Mouse (Mus musculus): ENCODE measurements at regions not wholly inside any gene's neighbourhood (a gene's known extent, or its start where the extent isn't known, plus 50 kb on each side); places are given as distances from the start of the nearest gene placed in this dataset.
"Not testable (repeated sequence)": the region's sequence is repeated elsewhere in the genome, so short reads cannot be mapped to it uniquely, and the experiment has no call there.

- no peak for DNase-seq (ENCODE audit: low spot score)
Measured at GRCm38 (mm10) chr12:107159126-107159525, 329.3 kb upstream of the 3110018I06Rik start.

DNA sequence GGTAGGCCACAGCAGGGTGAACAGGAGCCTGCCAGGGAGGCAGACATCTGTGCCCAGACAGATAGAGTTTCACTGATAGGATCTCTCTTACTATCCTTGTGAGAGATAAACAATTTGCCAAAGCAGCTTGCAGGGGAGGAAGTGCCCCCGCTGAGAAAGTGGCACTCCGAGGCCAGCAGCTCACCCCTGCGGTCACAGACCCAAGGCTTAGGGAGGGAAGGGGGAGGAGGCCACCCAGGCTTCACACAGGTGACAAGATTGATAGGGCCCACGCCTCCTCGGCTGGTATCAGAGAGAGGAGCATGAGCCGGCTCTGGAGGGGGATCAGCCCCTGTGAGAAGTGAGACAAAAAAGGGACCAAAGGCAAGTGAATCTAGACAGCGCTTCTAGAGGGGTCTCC, 328.3 kb upstream of the 3110018I06Rik start:
- DNase-seq (ENCODE audit: low spot score): no peak

DNA sequence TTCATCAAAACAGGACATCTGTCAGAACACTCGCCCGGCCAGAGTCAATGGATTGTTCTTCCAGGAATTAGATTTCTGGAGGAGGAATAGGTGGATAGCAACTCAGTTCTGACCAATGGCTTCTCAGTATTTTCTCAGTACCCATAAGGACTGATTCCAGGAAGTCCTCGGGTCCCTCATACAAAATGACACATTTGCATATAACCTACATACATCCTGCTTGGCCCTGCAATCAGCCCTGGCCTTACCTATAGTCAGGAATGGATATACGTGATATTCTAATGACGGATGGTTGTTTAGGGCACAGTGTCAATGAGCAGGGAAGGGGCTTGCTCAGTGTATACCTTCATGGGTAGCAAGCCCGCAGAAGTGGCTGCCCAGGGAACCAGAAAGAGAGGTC, 327.8 kb upstream of the 3110018I06Rik start:
- DNase-seq (ENCODE audit: low spot score): no peak

DNA sequence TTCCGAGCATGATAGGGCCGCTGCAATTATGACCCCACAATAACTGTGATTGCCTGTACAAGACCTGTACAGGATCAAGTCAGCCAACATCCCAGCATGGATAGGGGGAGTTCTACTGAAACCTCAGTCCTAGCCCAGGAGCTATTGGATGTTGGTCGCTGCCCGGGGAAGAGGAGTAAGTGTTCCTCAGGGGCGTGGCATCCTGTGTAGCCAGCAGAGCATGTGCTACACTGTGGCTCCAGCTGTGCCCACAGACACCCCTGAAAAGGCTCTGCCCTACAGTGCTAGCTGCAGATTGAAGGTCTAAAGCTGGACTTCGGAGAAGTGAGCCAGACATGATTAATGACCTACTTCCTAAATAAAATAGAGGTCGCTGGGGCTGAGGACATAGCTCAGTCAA, 317.5 kb upstream of the 3110018I06Rik start:
- no peak for DNase-seq (ENCODE audit: low spot score)

DNA sequence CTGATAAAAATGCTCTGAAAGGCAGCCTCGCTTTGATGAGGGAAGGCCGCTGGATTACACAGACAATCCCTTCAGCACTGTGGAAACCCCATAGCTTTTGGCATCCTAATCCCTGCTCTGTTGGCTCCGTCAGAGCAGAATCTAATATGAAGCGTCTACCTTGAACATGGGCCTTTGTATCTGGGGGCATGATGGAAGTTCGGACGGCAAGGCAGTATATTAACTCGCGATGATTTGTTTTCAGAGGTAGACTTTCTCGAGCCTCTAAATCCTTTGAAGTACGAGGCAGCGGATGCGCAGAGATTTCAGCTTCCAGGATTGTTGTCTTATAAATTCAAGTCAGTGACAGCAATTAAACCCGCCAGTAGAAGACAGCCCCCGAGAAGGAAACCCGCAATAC, 316.8 kb upstream of the 3110018I06Rik start:
- DNase-seq (ENCODE audit: low spot score): no peak

DNA sequence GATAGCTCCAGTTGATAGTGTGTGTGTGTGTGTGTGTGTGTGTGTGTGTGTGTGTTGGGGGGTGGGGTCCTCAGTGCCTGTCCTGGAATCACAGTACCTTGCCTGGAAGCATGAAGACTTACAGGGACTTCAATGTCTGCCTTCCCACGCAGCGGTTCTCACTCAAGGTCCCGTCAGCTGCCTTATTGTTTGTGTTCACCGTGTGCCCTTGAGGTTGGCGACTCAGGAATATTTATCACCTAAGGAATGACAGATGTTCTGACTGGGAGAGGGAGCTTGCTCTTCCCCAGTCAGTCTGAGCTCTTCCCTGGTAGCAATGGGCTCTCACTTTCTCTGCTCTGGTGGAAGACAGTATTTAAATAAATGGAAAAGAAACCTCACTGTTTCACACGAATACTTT, 309.8 kb upstream of the 3110018I06Rik start:
- DNase-seq (ENCODE audit: low spot score): no peak

GRCm38 (mm10) chr12:107180501-107180900, 307.9 kb upstream of the 3110018I06Rik start:
- no peak for DNase-seq (ENCODE audit: low spot score)

DNA sequence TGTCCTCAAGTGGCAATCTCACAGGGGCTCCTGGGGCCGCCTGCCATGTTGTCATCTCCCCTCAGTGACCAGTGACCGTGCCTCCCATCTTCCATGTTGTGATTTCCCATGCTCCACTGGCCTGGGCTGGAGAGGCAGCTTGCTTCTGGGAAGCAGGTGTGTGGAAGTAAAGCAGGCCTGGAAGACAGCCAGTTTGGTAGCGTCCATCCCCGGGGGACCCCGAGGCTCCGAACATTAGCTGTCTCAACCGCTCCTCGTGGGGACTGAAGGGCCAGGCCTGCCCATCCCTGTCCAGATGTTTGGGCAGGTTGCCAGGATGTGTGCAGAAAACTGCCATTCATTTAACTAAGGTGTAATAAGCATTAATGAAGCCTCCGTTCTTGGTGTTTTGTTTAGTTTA, 307.1 kb upstream of the 3110018I06Rik start:
- no peak for DNase-seq (ENCODE audit: low spot score)

DNA sequence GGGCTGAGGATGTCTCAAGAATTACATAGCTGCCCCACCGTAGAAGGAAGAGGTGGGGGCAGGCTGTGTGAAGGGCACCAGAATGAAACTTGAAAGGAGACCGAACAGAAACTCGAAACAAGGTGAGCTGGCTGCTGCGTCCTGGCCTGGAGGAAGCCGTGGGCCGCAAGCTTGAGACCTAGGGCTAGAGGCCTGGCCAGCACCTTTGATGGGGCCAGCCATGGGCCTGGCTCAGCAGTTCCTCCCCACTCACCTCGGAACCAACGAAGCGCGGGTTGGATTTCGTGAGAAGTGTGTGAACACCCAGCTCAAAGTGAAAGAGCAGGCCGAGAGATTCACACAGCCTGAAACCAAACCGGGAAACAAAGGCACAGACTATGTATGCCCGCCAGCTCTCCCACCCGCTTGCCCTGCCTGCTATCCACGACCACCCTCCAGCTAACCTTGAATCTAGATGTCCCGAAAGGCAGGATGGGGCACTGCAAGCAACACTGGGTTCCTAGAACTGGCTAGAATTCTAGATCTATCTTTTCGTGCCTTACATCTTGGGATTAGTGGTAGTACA, 306.3 kb upstream of the 3110018I06Rik start:
- no peak for DNase-seq (ENCODE audit: low spot score)

GRCm38 (mm10) chr12:107183283-107183682, 305.1 kb upstream of the 3110018I06Rik start:
- DNase-seq (ENCODE audit: low spot score): no peak

- no peak for DNase-seq (ENCODE audit: low spot score)
Measured at GRCm38 (mm10) chr12:107184426-107184825, 304.0 kb upstream of the 3110018I06Rik start.

GRCm38 (mm10) chr12:107186361-107186760, 302.1 kb upstream of the 3110018I06Rik start:
- DNase-seq (ENCODE audit: low spot score): no peak

DNA sequence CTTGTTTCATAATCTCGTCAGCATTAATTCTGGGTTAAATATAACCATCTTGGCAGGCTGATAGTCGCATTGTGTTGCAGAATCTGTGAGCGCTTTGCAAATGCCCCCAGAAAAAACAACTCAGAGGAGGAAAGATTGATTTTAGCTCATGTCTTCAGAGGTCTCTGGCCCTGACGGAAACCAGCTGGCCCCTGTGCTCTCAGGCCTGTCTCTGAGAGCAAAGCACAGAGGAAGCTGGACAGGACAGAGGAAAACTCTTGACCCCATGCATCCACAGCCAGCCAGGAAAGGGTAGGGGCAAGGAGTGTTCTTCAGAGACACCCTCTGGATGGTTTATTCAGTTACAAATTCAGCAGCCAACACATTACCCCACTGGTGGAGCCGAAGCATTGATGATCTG, 300.4 kb upstream of the 3110018I06Rik start:
- no peak for DNase-seq (ENCODE audit: low spot score)

- no peak for DNase-seq (ENCODE audit: low spot score)
Measured at GRCm38 (mm10) chr12:107198389-107199018, 289.9 kb upstream of the 3110018I06Rik start.

- no peak for DNase-seq (ENCODE audit: low spot score)
Measured at GRCm38 (mm10) chr12:107200903-107201302, 287.5 kb upstream of the 3110018I06Rik start.

DNA sequence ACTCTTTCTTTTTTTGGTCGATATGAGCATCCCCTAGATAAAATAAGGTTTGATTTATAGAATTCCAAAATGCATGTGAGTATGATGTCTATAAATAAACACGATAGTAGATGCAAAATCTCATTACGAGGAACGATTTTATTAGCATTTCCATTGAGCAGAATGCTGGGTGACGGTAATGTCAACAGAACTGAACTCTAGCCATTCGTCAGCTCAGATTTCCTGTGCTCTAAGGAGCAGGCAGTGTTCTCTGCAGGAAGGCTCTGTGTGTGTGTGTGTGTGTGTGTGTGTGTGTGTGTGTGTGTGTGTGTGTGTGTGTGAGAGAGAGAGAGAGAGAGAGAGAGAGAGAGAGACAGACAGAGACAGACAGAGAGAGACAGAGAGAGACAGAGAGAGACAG, 279.6 kb upstream of the 3110018I06Rik start:
- not testable (repeated sequence) for DNase-seq (ENCODE audit: low spot score)

DNA sequence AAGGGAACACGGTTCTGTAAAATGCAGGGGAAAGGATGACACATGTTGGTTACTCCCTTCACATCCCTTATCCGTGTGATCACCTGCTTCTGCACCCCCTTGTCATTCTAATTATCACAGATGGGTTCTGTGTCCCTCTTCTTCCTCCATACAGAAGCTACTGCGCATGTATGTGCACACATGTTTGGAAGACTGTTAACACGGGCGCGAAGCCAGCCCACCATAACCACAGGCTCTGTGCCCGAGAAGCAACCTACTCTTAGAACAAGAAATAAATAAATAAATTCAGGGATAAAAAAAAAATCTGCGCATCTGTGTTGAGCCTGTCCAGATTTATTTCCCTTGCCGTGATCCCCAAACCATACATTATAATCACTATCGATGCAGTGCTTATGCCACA, 275.6 kb upstream of the 3110018I06Rik start:
- no peak for DNase-seq (ENCODE audit: low spot score)

DNA sequence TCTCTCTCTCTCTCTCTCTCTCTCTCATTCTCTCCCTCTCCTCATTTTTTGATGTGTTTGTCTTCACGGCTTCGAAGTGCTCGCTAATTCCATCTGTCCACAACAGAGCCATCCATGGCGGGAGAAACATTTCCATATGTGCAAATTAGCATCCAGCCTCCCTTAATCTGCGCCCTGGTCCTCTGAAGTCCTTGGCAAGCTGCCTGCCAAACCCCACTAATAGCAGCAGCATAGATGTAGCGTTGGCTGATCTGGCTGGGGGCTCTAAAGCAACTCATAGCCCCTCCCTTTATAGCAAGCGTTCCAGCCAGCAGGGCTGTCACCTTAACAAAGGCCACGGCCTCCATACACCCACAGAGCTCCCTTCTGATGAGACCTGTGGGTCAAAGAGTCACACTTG, 272.3 kb upstream of the 3110018I06Rik start:
- no peak for DNase-seq (ENCODE audit: low spot score)

GRCm38 (mm10) chr12:107221276-107221970, 267.0 kb upstream of the 3110018I06Rik start:
- DNase-seq (ENCODE audit: low spot score): no peak

GRCm38 (mm10) chr12:107222106-107222505, 266.3 kb upstream of the 3110018I06Rik start:
- no peak for DNase-seq (ENCODE audit: low spot score)

GRCm38 (mm10) chr12:107230097-107230496, 258.3 kb upstream of the 3110018I06Rik start:
- DNase-seq (ENCODE audit: low spot score): no peak

- DNase-seq (ENCODE audit: low spot score): no peak
Measured at GRCm38 (mm10) chr12:107231629-107232028, 256.8 kb upstream of the 3110018I06Rik start.

- DNase-seq (ENCODE audit: low spot score): no peak
Measured at GRCm38 (mm10) chr12:107250747-107251470, 237.5 kb upstream of the 3110018I06Rik start.

Measured in ovary, postnatal 10 days (tissue).